Mouse (Mus musculus): ENCODE results near the gene Fgfr2.

Gene Fgfr2

GRCm38 (mm10) chr7:130980130-130980529 is 2143.0 kb downstream of the Fgfr2 start:
- no peak for DNase-seq

- DNase-seq: peak in 1 of 2 experiments; percentile 13
These were observed 2144.6 kb downstream of the Fgfr2 start for GRCm38 (mm10) chr7:130978545-130978944.

- peak; percentile 90 to 93 for DNase-seq
These were observed 2145.2 kb downstream of the Fgfr2 start for GRCm38 (mm10) chr7:130977794-130978521.

DNA sequence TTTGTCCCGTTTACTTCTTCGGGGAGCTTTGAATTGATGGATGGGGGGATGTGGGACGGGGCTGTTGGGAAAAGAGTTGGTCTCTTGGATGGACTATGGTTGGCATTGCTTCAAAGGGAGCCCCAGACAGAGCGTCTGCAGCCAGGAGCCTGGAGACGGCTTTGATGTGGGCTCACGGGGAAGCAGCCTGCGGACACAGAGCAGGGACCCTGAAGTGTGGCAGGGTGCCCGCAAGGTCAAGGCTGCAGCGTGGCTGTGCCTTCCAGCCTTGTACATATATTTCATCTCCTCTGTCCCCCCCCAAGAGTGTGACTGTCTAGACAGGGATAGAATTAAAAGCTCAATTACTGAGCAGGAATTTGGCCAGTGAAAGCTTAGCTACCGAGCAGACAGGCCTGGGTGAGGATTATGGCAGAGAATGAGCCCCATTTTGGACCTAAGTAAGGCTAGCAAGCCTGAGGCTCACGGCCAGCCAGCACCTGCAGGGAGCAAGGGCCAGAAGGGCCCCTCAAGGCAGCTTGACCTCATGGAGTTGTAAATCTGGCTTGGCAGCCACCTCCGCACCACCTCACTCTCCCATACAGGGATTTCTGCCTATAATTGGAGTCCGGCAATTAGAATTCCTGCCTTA is 2146.7 kb downstream of the Fgfr2 start:
- DNase-seq: peak; percentile 49 to 52

- DNase-seq: no peak
These were observed 2150.4 kb downstream of the Fgfr2 start for GRCm38 (mm10) chr7:130972767-130973166.

DNA sequence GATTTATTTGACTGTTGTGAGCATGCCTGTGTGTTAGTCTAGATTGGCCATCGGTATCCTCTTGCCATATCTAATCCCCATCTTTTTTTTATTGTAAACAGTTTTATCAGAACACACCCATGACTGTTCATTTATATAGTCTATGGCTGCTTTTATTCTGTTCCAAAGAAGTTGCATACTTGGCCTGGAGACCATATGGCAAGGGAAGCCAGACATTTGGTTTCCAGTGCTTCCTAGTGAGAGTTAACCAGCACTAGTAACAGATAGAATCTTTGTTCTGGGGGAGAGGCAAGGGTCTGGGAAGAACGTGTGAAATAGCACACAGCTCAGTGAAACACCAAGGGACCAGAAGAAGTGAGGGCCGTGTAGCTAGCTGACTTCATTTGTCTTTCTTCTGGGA is 2153.6 kb downstream of the Fgfr2 start:
- no peak for DNase-seq

DNA sequence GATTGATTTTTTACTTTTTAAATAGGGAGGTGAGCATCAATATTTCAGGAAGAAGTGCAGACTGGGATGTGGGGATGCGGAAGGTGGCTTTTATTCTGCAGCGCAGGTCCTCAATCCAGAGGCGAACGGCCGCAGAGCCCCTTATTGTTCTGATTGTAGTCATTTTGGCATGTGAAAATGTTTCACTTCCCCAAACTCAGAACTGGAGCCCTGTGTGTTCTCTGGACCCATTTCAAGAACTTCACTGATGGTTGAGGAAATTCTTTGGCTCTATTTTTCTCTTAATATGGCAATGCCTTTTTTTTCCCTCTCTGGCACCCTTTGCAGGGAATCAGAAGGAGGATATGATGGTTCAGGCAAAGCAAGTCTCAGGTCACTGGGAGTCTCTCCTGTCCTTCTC is 2154.1 kb downstream of the Fgfr2 start:
- no peak for DNase-seq

- peak; percentile 41 to 60 for DNase-seq
These were observed 2154.6 kb downstream of the Fgfr2 start for GRCm38 (mm10) chr7:130968537-130968936.

DNA sequence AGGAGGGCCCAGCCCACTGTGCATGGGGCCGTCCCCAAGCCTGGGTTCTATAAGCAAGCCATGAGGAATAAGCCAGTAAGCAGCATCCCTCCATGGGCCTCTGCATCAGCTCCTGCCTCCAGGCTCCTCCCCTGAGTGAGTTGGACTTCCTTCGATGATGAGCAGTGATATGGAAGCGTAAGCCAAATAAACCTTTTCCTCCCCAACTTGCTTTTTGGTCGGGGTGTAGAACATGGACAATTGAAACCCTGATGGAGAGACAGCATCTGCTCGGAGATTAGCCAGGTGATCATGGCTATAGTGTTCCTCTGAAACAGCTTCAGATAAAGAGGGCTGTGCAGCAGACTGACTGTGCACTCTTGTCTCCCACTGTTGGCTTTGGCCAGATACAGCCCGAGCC is 2155.2 kb downstream of the Fgfr2 start:
- no peak for DNase-seq

- DNase-seq: no peak
These were observed 2156.3 kb downstream of the Fgfr2 start for GRCm38 (mm10) chr7:130966876-130967275.

DNA sequence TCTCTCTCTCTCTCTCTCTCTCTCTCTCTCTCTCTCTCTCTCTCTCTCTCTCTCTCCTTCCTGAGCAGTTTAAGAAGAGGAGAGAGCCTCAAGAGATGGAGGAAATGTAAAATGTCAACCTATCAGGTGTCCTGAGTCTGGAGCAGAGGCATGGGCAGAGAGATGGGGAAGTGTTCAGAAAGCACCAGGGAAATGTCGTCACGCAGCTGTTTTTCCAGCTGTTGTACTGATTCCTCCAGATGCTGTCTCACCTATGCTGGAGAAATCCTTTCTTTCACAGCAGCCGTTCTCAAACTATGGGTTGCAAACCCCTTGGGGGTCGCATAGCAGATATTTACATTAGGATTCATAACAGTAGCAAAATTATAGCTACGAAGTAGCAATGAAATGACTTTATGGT is 2156.7 kb downstream of the Fgfr2 start:
- no peak for DNase-seq

DNA sequence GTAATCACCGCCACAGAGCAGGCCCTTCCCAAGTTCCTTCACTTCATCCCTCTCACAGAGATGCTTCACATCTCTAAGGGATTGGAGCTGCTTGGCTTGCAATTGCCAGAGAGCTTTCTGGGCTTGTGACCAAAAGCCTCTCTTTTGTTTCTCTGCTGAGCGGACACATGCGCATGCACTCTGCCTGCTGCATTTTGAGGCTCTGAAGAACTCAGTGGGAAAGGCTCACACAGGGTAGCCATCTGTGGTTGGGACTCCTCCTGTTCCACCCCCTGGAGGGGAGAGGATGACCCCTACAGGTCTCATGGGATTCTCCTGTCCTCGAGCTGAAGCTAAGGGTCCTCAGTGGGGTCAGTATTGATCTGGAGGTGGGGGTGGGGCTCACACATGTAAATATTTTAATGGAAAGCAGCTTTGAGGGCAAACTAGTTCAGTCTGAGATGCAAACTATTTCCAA is 2157.2 kb downstream of the Fgfr2 start:
- DNase-seq: peak; percentile 65 to 67

GRCm38 (mm10) chr7:130965396-130965795 is 2157.8 kb downstream of the Fgfr2 start:
- no peak for DNase-seq

DNA sequence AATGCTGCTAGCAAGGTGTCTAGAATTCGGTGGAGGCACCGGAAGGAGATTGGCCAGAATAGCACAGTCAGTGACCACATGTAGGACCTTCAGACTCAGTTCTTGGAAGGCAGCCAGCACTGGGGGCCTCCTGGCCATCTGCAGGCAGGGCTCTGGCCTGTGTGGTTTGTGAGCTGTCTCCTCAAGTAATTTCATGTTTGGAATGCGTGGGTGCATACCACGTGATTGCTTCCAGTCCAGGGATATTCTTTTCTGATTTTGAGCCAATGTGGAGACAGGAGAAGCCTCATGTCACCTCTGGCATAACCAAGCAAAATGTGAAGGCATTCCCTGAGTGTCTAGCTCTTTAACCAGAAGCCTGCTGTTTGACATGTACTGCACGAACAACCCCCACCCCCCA is 2158.5 kb downstream of the Fgfr2 start:
- DNase-seq: peak; percentile 76 to 84

GRCm38 (mm10) chr7:130961429-130961828 is 2161.7 kb downstream of the Fgfr2 start:
- DNase-seq: no peak

- no peak for DNase-seq
These were observed 2163.3 kb downstream of the Fgfr2 start for GRCm38 (mm10) chr7:130959868-130960267.

DNA sequence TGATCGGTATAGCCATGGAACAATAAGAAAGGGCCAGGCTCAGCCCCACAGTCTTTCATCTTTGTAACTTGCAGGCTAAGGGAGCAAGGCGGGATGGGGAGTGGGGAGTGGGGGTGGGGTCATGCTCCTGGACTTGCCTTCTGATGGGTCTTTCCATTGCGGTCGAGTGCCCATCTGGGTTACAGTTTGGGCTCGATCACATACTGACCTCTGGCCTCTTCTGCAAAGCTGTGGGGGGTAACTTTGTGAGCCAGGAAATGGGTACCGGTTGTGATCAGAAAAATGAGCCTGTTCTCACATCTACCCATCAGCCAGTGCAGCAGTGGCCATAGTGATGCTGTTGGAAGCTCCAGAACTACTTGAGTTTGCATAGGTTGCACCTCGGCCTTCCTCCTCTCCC is 2164.6 kb downstream of the Fgfr2 start:
- no peak for DNase-seq

- peak; percentile 61 to 63 for DNase-seq
These were observed 2169.0 kb downstream of the Fgfr2 start for GRCm38 (mm10) chr7:130954177-130954601.

GRCm38 (mm10) chr7:130953376-130953775 is 2169.8 kb downstream of the Fgfr2 start:
- no peak for DNase-seq

DNA sequence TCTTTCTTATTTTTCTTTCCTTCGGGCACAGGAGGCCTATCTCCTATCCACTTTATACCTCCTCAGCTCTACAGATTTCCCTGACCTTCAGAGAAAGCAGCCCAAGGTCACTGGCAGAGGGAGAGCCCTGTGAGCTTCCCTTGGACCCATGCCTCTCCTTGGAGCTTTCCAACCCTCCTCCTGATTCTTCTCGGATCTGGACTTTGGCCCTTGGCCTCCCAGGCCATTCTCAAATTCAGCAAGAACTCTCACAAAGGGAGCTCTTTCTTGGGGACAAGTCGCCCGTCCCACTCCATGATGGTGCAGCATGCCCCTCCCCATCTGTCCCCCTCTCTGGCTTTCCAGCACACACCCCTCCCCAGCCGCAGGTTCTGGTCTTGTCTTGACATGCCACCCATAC is 2172.1 kb downstream of the Fgfr2 start:
- no peak for DNase-seq

GRCm38 (mm10) chr7:130950482-130950881 is 2172.7 kb downstream of the Fgfr2 start:
- DNase-seq: no peak

- peak; percentile 75 to 79 for DNase-seq
These were observed 2173.8 kb downstream of the Fgfr2 start for GRCm38 (mm10) chr7:130949331-130949751.

DNA sequence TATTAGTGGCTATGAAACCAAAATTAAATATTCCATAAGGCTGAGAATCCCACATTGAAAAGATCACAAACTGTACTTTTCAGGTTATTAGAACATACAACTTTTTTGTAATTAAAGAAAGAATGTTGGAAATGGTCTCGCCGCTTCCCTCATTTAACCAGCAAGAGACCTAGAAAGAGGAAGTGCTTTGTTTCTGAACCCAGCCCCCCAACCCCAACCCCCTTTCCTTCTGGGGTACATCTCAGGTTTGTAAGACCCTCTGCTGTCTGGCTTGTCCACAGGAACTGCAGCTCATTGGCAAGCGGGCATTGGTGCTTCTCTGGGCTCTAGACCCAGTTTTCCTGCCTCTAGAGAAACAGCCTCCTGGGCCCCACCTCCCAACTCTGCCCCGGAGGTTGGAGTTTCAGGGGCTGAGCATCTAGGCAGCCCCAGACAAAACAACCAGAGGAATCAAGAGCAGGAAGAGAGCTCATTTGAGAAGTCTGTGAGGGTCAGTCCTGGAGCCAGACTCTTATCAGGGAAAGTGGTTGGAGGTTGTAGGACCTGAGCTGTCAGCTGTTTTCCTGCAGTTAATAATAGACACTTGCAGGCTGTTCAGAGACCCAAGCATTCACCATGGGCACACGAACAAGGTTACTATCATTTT is 2174.5 kb downstream of the Fgfr2 start:
- DNase-seq: peak in 1 of 2 experiments; percentile 43

GRCm38 (mm10) chr7:130946303-130946702 is 2176.8 kb downstream of the Fgfr2 start:
- DNase-seq: no peak
